Mouse (Mus musculus): ENCODE measurements around the gene Taar2.

- no peak for TF ChIP-seq CTCF (IDR thresholded peaks at IDR 0.05; ENCODE audit: extremely low read depth, insufficient read depth, insufficient read length, insufficient replicate concordance)
- no peak for TF ChIP-seq POLR2A (IDR thresholded peaks at IDR 0.05; ENCODE audit: low read depth, low read length)
These were observed 14.4 kb upstream of the Taar2 start for GRCm38 (mm10) chr10:23923941-23924340.

Data from spleen, adult 2 months (tissue).